Mouse (Mus musculus) MEL (cell line): ENCODE results near the gene Rangap1. TPM values are rescaled to one million over a fixed set of nuclear protein-coding genes. Genes with fewer than 3 reads are reported as not detected.

Experiments
- DNase-seq: peaks from one replicate; pipeline ENCODE4 v3.0.0; 2011; ENCODE audit warnings: low read depth, low spot score
- H3K27ac ChIP-seq: 2 replicates; pipeline ENCODE4 v1.5.1; 2012; ENCODE audit warnings: low read depth, mild to moderate bottlenecking, control low read depth, low read length, moderate library complexity; ENCODE audit not compliant: control insufficient read depth
- H3K27me3 ChIP-seq, 2 experiments: fragments of 150-350 bp in 1 of 2; sonication (generic) in 1 of 2; 2 replicates each; pipeline ENCODE4 v1.6.1; 2012; ENCODE audit warnings: low read length in 2 of 2, mild to moderate bottlenecking in 2 of 2, improper control_type of control experiment in 1 of 2, moderate library complexity in 1 of 2; ENCODE audit not compliant: insufficient read depth in 2 of 2, control insufficient read depth in 1 of 2
- H3K36me3 ChIP-seq, 2 experiments: 2 replicates each; pipeline ENCODE4 v1.6.1; 2012 to 2014; ENCODE audit warnings: low read length in 2 of 2, improper control_type of control experiment in 1 of 2, inconsistent platforms in 1 of 2, mild to moderate bottlenecking in 1 of 2; ENCODE audit not compliant: insufficient read depth in 2 of 2, control insufficient read depth in 1 of 2
- H3K4me1 ChIP-seq, 2 experiments: fragments of 150-350 bp in 1 of 2; sonication (generic) in 1 of 2; 2 replicates each; pipeline ENCODE4 v1.6.1; 2012; ENCODE audit warnings: low read length in 2 of 2, improper control_type of control experiment in 1 of 2, mild to moderate bottlenecking in 1 of 2; ENCODE audit not compliant: insufficient read depth in 2 of 2, control insufficient read depth in 1 of 2
- H3K4me3 ChIP-seq, 2 experiments: fragments of 150-350 bp in 1 of 2; sonication (generic) in 1 of 2; 2 replicates each; pipeline ENCODE4 v1.5.1; 2012; ENCODE audit warnings: low read depth in 2 of 2, low read length in 2 of 2, mild to moderate bottlenecking in 2 of 2, moderate library complexity in 2 of 2, control low read depth in 1 of 2, improper control_type of control experiment in 1 of 2; ENCODE audit not compliant: control insufficient read depth in 1 of 2, insufficient read depth in 1 of 2
- H3K79me2 ChIP-seq: 2 replicates; pipeline ENCODE4 v1.6.1; 2012; ENCODE audit warnings: mild to moderate bottlenecking, low read length, moderate library complexity; ENCODE audit not compliant: control insufficient read depth, poor library complexity, insufficient read depth
- H3K9ac ChIP-seq: 2 replicates; pipeline ENCODE4 v1.6.1; 2012; ENCODE audit warnings: low read depth, mild to moderate bottlenecking, control low read depth, low read length, moderate library complexity; ENCODE audit not compliant: control insufficient read depth, poor library complexity, severe bottlenecking
- H3K9me3 ChIP-seq: fragments of 150-350 bp; sonication (generic); replicated peaks from 2 replicates; pipeline ENCODE4 v1.6.1; 2012; ENCODE audit warnings: mild to moderate bottlenecking, low read length, improper control_type of control experiment, moderate library complexity; ENCODE audit not compliant: insufficient read depth
- BHLHE40 ChIP-seq: IDR thresholded peaks from 2 replicates; pipeline ENCODE4 v1.6.1; 2012; ENCODE audit warnings: low read depth, mild to moderate bottlenecking, inconsistent platforms, low read length, improper control_type of control experiment, borderline replicate concordance
- CHD2 ChIP-seq: IDR thresholded peaks from 2 replicates; pipeline ENCODE4 v1.6.1; 2011; ENCODE audit warnings: low read length, improper control_type of control experiment
- CTCF ChIP-seq, 3 experiments: IDR thresholded peaks in 2 of 3; conservative IDR thresholded peaks in 1 of 3; 2 replicates each; pipeline ENCODE4 v1.5.1; 2011 to 2012; ENCODE audit warnings: low read length in 3 of 3, low read depth in 2 of 3, mild to moderate bottlenecking in 2 of 3, improper control_type of control experiment in 1 of 3, inconsistent platforms in 1 of 3, mixed read lengths in 1 of 3, moderate library complexity in 1 of 3; ENCODE audit not compliant: control insufficient read depth in 1 of 3, insufficient read depth in 1 of 3, poor library complexity in 1 of 3, severe bottlenecking in 1 of 3
- ELF1 ChIP-seq: IDR thresholded peaks from 2 replicates; pipeline ENCODE4 v1.6.1; 2014; ENCODE audit warnings: low read depth, mild to moderate bottlenecking, inconsistent platforms, low read length, improper control_type of control experiment, moderate library complexity
- EP300 ChIP-seq, 2 experiments: IDR thresholded peaks; 2 replicates each; pipeline ENCODE4 v1.6.1; 2011; ENCODE audit warnings: improper control_type of control experiment in 2 of 2, low read length in 2 of 2, low read depth in 1 of 2, mild to moderate bottlenecking in 1 of 2
- GABPA ChIP-seq: IDR thresholded peaks from 2 replicates; pipeline ENCODE4 v1.6.1; 2012; ENCODE audit warnings: low read depth, mild to moderate bottlenecking, inconsistent platforms, low read length, improper control_type of control experiment, moderate library complexity
- JUND ChIP-seq: IDR thresholded peaks from 2 replicates; pipeline ENCODE4 v1.6.1; 2011; ENCODE audit warnings: low read depth, mild to moderate bottlenecking, improper control_type of control experiment, low read length
- MAFK ChIP-seq: IDR thresholded peaks from 2 replicates; pipeline ENCODE4 v1.6.1; 2011; ENCODE audit warnings: low read depth, mild to moderate bottlenecking, low read length, improper control_type of control experiment, borderline replicate concordance
- MAX ChIP-seq: IDR thresholded peaks from 2 replicates; pipeline ENCODE4 v1.6.1; 2011; ENCODE audit warnings: low read length, improper control_type of control experiment
- MAZ ChIP-seq: IDR thresholded peaks from 2 replicates; pipeline ENCODE4 v1.6.1; 2012; ENCODE audit warnings: low read depth, mild to moderate bottlenecking, inconsistent platforms, low read length, improper control_type of control experiment
- MEF2A ChIP-seq: IDR thresholded peaks from 2 replicates; pipeline ENCODE4 v1.6.1; 2014; ENCODE audit warnings: low read depth, mild to moderate bottlenecking, inconsistent platforms, low read length, improper control_type of control experiment; ENCODE audit not compliant: poor library complexity, insufficient replicate concordance, severe bottlenecking; ENCODE audit errors: extremely low read depth
- MYB ChIP-seq: IDR thresholded peaks from 2 replicates; pipeline ENCODE4 v1.6.1; 2011; ENCODE audit warnings: mild to moderate bottlenecking, low read depth, low read length, improper control_type of control experiment
- MYC ChIP-seq: IDR thresholded peaks from 2 replicates; pipeline ENCODE4 v1.6.1; 2011; ENCODE audit warnings: low read depth, mild to moderate bottlenecking, low read length, improper control_type of control experiment, moderate library complexity
- NELFE ChIP-seq: IDR thresholded peaks from 2 replicates; pipeline ENCODE4 v1.6.1; 2011; ENCODE audit warnings: low read depth, low read length, improper control_type of control experiment
- POLR2A ChIP-seq, 2 experiments: IDR thresholded peaks; 2 replicates each; pipeline ENCODE4 v1.6.1; 2011 to 2012; ENCODE audit warnings: low read length in 2 of 2, mild to moderate bottlenecking in 2 of 2, control low read depth in 1 of 2, improper control_type of control experiment in 1 of 2, low read depth in 1 of 2, moderate library complexity in 1 of 2; ENCODE audit not compliant: control insufficient read depth in 1 of 2, insufficient read depth in 1 of 2, poor library complexity in 1 of 2
- RAD21 ChIP-seq: IDR thresholded peaks from 2 replicates; pipeline ENCODE4 v1.6.1; 2011; ENCODE audit warnings: mild to moderate bottlenecking, low read depth, low read length, improper control_type of control experiment
- RCOR1 ChIP-seq: IDR thresholded peaks from 2 replicates; pipeline ENCODE4 v1.6.1; 2012; ENCODE audit warnings: low read depth, mild to moderate bottlenecking, inconsistent platforms, low read length, improper control_type of control experiment
- SIN3A ChIP-seq: IDR thresholded peaks from 2 replicates; pipeline ENCODE4 v1.6.1; 2012; ENCODE audit warnings: low read length, improper control_type of control experiment, inconsistent platforms
- SMC3 ChIP-seq: IDR thresholded peaks from 2 replicates; pipeline ENCODE4 v1.6.1; 2011; ENCODE audit warnings: low read depth, low read length, improper control_type of control experiment
- TAL1 ChIP-seq: IDR thresholded peaks from 2 replicates; pipeline ENCODE4 v1.6.1; 2012; ENCODE audit warnings: mild to moderate bottlenecking, inconsistent platforms, low read length, moderate library complexity, mixed read lengths
- TBP ChIP-seq: IDR thresholded peaks from 2 replicates; pipeline ENCODE4 v1.8.0; 2011; ENCODE audit warnings: low read depth, low read length, improper control_type of control experiment
- TCF12 ChIP-seq: IDR thresholded peaks from 2 replicates; pipeline ENCODE4 v1.6.1; 2014; ENCODE audit warnings: low read depth, mild to moderate bottlenecking, inconsistent platforms, low read length, improper control_type of control experiment, moderate library complexity
- UBTF ChIP-seq: IDR thresholded peaks from 2 replicates; pipeline ENCODE4 v1.6.1; 2012; ENCODE audit warnings: low read depth, mild to moderate bottlenecking, inconsistent platforms, low read length, improper control_type of control experiment, moderate library complexity, borderline replicate concordance; ENCODE audit not compliant: insufficient read depth
- polyA plus RNA-seq, 2 experiments: library from polyadenylated mRNA; stranded (reverse) in 1 of 2; unstranded in 1 of 2; fragments of >175 nt in 1 of 2; fragments of >200 nt in 1 of 2; gene quantifications; 2 replicates each; pipeline versions ENCODE4 v1.2.1 to v1.2.4; 2012; ENCODE audit warnings: low replicate concordance in 2 of 2, low read depth in 1 of 2; ENCODE audit not compliant: insufficient read length in 2 of 2, insufficient read depth in 1 of 2, missing spikeins in 1 of 2
- total RNA-seq: library from RNA; depleted of rRNA; stranded (reverse); fragments of 300-350 nt; gene quantifications from 2 replicates; pipeline ENCODE4 v1.2.3, GENCODE M21; 2012

Rangap1 gene
- total and polyA plus RNA-seq, 3 experiments = 191 to 281 TPM; not detected in 1

DNA sequence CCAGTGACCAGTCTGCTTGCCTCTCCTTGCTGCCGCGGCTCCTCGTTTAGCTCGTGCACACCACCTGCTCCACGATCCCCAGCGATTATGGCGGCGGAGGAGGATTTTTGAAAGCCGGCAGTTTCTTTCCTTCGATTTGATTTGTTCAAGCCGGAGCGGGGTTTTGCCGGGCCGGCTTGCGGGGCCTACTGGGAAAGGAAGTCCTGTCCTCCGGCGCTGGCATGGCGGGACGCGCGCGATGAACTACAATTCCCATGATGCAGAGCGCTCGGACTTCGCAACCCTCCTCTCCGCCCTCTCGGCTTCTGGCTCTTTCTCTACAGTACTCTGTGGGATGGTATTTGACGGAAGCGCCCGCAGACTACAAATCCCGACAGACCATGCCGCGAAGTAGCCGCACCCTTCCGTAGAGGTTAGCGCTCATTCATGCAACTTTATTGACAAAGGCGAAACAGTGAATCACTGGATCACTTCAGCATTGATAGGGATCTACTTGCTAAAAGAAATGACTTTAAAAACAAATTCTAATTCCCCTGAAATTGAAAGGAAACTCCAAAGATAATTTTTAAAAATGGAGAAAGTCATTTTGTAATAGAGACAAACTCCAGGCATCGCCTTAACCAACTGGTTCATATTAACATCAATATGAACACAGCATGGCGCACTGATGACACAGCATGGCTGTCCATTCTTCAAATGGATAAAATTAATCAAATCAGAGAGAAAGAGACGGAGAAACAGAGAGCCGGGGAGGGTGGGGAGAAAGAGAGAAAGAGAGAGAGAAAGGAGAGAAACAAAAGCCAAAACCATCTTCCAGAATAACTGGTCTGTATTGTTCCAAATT lies 15.3 kb downstream of the Rangap1 start (continued):
- no peak; the same call in 1 of the 2 replicates for TF ChIP-seq CHD2
- TF ChIP-seq MYB = peak; percentile 64; the same call in 1 of the 2 replicates
- peak; percentile 83 for TF ChIP-seq MYC
- TF ChIP-seq RCOR1 = no peak
- TF ChIP-seq POLR2A (IDR thresholded peaks at IDR 0.05; ENCODE audit: control insufficient read depth in 1 of 2, insufficient read depth in 1 of 2, low read depth in 1 of 2, low read length in 2 of 2, poor library complexity in 1 of 2) = peak in 1 of 2 experiments; percentile 93; a peak in 2 of 4 replicates
- no peak for TF ChIP-seq RAD21
- TF ChIP-seq TBP = peak; percentile 80
- TF ChIP-seq MAFK = no peak
- no peak for TF ChIP-seq GABPA
- TF ChIP-seq TAL1 = no peak
- peak; percentile 85 for TF ChIP-seq NELFE
- peak; percentile 96 for TF ChIP-seq ELF1
- TF ChIP-seq TCF12 = peak; percentile 43; the same call in 1 of the 2 replicates
- peak; percentile 84 for TF ChIP-seq MAX
- no peak for TF ChIP-seq JUND
- peak in 1 of 2 experiments; percentile 38; a peak in 1 of 4 replicates for TF ChIP-seq EP300 (IDR thresholded peaks at IDR 0.05; ENCODE audit: low read depth in 1 of 2, low read length in 2 of 2)
- no peak for TF ChIP-seq BHLHE40
- no peak for TF ChIP-seq UBTF
- peak; percentile 98 for TF ChIP-seq SIN3A
- TF ChIP-seq MAZ = 0 out of 2 replicates have a peak, but pooled peaks have one; percentile 33
- TF ChIP-seq MEF2A = no peak
- no peak for TF ChIP-seq SMC3
- no peak for TF ChIP-seq CTCF (IDR thresholded peaks at IDR 0.05 in 2 of 3, conservative IDR thresholded peaks at IDR 0.05 in 1 of 3; ENCODE audit: control insufficient read depth in 1 of 3, insufficient read depth in 1 of 3, low read depth in 2 of 3, low read length in 3 of 3, poor library complexity in 1 of 3, severe bottlenecking in 1 of 3)

DNA sequence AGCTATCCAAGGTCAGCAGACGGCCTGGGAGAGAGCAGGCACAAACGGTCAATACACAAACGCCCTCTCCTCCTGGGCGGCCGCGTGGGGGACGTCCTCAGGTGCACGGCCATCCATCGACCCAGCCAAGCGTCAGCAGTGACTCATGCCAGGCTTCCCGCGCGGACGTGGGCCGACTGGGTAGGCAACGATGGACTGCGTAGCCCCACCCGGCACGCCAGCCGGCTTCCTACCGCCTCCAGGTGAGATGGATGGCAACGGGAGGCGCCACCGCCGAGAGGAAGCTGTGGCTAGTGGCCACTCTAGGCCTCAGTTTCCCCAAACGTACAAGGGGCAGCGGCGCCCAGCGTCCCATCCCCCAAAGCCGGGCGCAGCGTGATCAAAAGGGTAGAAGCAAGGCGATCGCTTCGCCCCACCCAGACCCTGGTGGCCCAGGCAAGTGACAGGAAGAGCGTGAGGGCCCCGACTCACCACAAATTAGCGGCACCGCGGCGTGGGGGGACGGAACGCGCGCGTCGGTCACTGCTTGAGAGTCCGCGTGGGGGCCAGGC lies 16.0 kb downstream of the Rangap1 start:
- H3K9me3 ChIP-seq = no peaks in the 10 kb centered on the region
- peaks cover 47% of the 10 kb centered on the region for H3K79me2 ChIP-seq
- H3K27me3 ChIP-seq = no peaks in the 10 kb centered on the region
- TF ChIP-seq POLR2A (IDR thresholded peaks at IDR 0.05; ENCODE audit: control insufficient read depth in 1 of 2, insufficient read depth in 1 of 2, low read depth in 1 of 2, low read length in 2 of 2, poor library complexity in 1 of 2) (peak in 1 of 2 experiments; percentile 82; a peak in 1 of 4 replicates), NELFE (no peak), MAX (no peak)
- TF ChIP-seq, all 39 proteins: peak for 1
- H3K4me1 ChIP-seq = peaks cover 0 to 3% of the 10 kb centered on the region in 2 experiments; a peak in 1 of 4 replicates
- H3K27ac ChIP-seq = peak overlapping the region; percentile 63
- H3K36me3 ChIP-seq = peaks cover 15 to 19% of the 10 kb centered on the region in 2 experiments
- H3K4me3 ChIP-seq = peak overlapping the region; percentile 65 to 83
- peak; percentile 63 for DNase-seq
- peak overlapping the region; percentile 86 for H3K9ac ChIP-seq
